Mouse (Mus musculus): ENCODE measurements around the gene Arid1b.

- TF ChIP-seq CTCF (IDR thresholded peaks at IDR 0.05), result no peak
- TF ChIP-seq EP300 (IDR thresholded peaks at IDR 0.05), result no peak
These were observed 6.7 kb downstream of the Arid1b start for GRCm38 (mm10) chr17:5000871-5001270.

Measured in lung, postnatal 0 days (tissue).